Mouse (Mus musculus): ENCODE measurements at regions not wholly inside any gene's neighbourhood (a gene's known extent, or its start where the extent isn't known, plus 50 kb on each side); places are given as distances from the start of the nearest gene placed in this dataset.

DNA sequence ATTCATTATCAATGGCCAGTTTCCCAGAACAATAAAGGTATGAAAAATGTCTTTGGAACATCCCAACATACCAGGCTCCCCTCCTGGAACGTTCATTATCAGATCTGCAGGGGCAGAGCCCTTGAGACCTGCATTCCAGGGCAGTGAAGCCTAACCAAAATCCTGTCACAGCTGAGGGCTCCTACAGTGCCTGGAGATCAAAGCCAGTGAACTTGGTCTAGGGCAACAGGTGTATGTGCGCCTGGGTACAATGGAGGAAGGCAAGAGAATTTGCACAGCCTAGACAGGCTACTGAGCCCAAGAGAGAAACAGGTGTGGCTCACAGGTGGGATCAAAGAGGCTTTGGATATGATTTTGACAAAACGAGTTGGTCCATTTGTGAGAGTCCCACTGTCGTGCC lies 335.6 kb downstream of the Efnb2 start:
- no peak for TF ChIP-seq GATA1 (IDR thresholded peaks at IDR 0.05; ENCODE audit: borderline replicate concordance, low read length)
- TF ChIP-seq FLI1 (IDR thresholded peaks at IDR 0.05; ENCODE audit: low read length) = no peak
